Mouse (Mus musculus) limb, embryonic 10.5 days (tissue): Measurements from ENCODE around the gene Trim65. TPM values are rescaled to one million over a fixed set of nuclear protein-coding genes. Genes with fewer than 3 reads are reported as not detected.

Experiments
- DNase-seq: peaks from one replicate; pipeline ENCODE4 v3.0.0-alpha.2; 2017; ENCODE audit warnings: low spot score
- H3K27ac ChIP-seq: fragments of 300-500 bp; sonication (generic); 2 replicates; pipeline ENCODE4 v1.5.1; 2016; ENCODE audit warnings: mild to moderate bottlenecking
- H3K27me3 ChIP-seq: fragments of 300-500 bp; sonication (generic); 2 replicates; pipeline ENCODE4 v1.6.1; 2016; ENCODE audit warnings: low read depth, mild to moderate bottlenecking; ENCODE audit not compliant: poor library complexity, severe bottlenecking
- H3K36me3 ChIP-seq: fragments of 300-500 bp; sonication (generic); 2 replicates; pipeline ENCODE4 v1.6.1; 2016; ENCODE audit warnings: mild to moderate bottlenecking, moderate library complexity
- H3K4me1 ChIP-seq: fragments of 300-500 bp; sonication (generic); 2 replicates; pipeline ENCODE4 v1.6.1; 2016
- H3K4me3 ChIP-seq: fragments of 300-500 bp; sonication (generic); 2 replicates; pipeline ENCODE4 v1.5.1; 2016; ENCODE audit warnings: mild to moderate bottlenecking, moderate library complexity
- H3K9me3 ChIP-seq: fragments of 300-500 bp; sonication (generic); replicated peaks from 2 replicates; pipeline ENCODE4 v1.6.1; 2016; ENCODE audit warnings: mild to moderate bottlenecking
- WGBS: fragments of 180-500 bp; shearing (Covaris S2); methylation state at CpG from one replicate; pipeline ENCODE4 v1.1.7; 2016; 5-methylcytosine and 5-hydroxymethylcytosine counted together
- polyA plus RNA-seq: library from polyadenylated mRNA; unstranded; fragments of >200 nt; fragmentation: Nextera tagmentation; extraction: Ambion mirVana; gene quantifications from 2 replicates; pipeline ENCODE4 v1.2.1, GENCODE M21; 2016

Trim65 gene
- polyA plus RNA-seq, 1 experiment from 2014 or later, result 2.1 TPM

DNA sequence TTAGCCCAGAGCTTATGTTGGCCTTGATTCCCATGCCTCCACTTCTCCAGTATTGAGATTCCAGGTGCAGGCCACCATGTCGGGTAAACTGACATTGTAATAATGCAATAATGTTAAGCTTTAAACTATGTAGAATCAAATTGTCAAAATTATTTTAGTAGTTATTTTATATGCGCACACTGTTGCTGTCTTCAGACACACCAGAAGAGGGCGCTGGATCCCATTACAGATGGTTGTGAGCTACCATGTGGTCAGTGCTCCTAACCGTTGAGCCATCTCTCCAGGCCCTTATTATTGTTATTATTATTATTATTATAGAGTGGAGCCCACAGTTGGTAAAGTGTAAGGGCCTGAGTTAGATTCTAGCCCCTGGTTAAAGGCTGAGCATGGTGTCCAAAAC, 19.9 kb downstream of the Trim65 start:
- Histone ChIP-seq H3K4me1 (peaks cover 45% of the 10 kb centered on the region), H3K9me3 (no peaks in the 10 kb centered on the region), H3K36me3 (no peaks in the 10 kb centered on the region), H3K27ac (no peak overlapping the region), H3K4me3 (no peak overlapping the region), H3K27me3 (peaks cover 71% of the 10 kb centered on the region)
- WGBS, result 82% methylated on average over 4 of the region's 4 CpGs
- DNase-seq, result no peak

DNA sequence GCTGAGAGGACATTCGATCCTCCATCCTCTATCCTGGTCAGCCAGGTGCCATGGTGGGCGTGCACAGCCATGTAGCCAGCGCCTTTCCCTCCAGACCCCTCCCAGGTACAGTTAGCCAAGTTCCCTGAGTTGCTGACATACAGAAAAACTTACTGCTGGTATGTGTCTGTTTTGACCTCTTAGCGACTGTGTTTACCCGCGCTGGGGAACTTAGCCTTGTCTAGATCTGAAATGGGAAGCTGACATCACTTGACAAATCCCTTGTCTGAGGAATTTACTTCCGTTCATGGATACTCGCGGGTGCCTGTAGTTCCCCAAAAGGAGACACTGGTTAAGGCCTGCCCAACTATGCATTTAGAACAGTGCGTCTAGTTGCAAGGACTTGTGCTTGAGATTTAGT, 20.4 kb downstream of the Trim65 start:
- no peak for DNase-seq
- H3K4me1 ChIP-seq, result peaks cover 48% of the 10 kb centered on the region
- no peak overlapping the region for H3K27ac ChIP-seq
- 33% methylated on average over 10 of the region's 10 CpGs for WGBS
- peaks cover 76% of the 10 kb centered on the region for H3K27me3 ChIP-seq
- H3K9me3 ChIP-seq, result no peaks in the 10 kb centered on the region
- H3K4me3 ChIP-seq, result peak overlapping the region; percentile 48
- H3K36me3 ChIP-seq, result no peaks in the 10 kb centered on the region

DNA sequence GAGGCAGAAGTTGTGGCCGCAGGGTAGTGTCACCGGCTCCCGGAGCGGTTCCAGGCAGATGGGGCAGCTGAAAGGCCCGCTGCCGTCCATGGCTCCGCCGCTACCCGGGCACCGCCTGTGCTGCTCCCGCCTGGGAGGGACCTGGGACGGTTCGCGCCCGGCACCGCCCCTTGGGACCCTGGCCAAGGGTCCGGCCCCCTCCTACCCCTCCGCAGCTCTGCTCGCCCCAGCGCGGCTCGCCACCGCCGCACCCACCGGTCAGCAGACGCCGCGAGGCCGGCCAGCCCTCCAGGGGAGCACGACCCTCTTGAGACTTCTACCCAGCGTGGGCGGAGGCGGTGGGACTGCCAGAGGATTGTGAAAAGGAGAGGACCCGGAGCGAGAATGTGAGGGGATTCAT, 20.8 kb downstream of the Trim65 start:
- H3K9me3 ChIP-seq, result no peaks in the 10 kb centered on the region
- peak; percentile 56 for DNase-seq
- H3K27me3 ChIP-seq, result peaks cover 80% of the 10 kb centered on the region
- peaks cover 48% of the 10 kb centered on the region for H3K4me1 ChIP-seq
- H3K36me3 ChIP-seq, result no peaks in the 10 kb centered on the region
- peak overlapping the region; percentile 75 for H3K27ac ChIP-seq
- H3K4me3 ChIP-seq, result peak overlapping the region; percentile 48
- 2% methylated on average over 35 of the region's 35 CpGs for WGBS

DNA sequence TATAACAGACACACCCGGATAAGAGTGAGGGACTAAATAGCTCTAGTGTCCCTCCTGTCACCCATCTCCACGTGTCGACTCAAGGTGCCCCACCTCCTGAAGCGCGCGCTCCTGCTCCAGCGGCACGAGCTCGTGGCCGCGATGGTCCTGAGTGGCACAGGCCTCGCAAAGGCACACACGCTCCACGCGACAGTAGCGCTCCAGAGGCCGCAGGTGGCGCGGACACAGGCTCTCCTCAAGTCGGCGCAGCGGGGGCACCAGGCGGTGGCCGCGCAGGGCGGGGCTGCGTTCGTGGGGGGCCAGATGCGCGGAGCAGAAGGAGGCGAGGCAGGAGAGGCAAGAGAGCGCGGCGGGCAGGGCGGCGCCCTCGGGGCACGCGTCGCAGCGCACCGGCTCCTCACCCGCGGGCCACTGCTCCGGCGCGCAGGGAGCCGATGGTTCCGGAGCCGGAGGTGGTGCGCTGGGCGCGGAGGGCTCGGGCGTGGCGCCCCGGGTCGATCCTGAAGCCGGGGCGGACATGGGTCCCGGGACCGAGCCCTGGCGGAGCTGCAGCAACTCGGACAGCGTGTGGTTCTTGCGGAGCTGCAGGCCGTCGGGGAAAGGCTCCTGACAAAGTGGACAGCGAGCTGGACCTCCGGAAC, 21.4 kb downstream of the Trim65 start:
- DNase-seq, result peak; percentile 53
- peak overlapping the region; percentile 75 for H3K27ac ChIP-seq
- no peaks in the 10 kb centered on the region for H3K9me3 ChIP-seq
- H3K36me3 ChIP-seq, result no peaks in the 10 kb centered on the region
- H3K27me3 ChIP-seq, result peaks cover 84% of the 10 kb centered on the region
- H3K4me3 ChIP-seq, result peak overlapping the region; percentile 48
- 3% methylated on average over 70 of the region's 70 CpGs for WGBS
- H3K4me1 ChIP-seq, result peaks cover 50% of the 10 kb centered on the region

DNA sequence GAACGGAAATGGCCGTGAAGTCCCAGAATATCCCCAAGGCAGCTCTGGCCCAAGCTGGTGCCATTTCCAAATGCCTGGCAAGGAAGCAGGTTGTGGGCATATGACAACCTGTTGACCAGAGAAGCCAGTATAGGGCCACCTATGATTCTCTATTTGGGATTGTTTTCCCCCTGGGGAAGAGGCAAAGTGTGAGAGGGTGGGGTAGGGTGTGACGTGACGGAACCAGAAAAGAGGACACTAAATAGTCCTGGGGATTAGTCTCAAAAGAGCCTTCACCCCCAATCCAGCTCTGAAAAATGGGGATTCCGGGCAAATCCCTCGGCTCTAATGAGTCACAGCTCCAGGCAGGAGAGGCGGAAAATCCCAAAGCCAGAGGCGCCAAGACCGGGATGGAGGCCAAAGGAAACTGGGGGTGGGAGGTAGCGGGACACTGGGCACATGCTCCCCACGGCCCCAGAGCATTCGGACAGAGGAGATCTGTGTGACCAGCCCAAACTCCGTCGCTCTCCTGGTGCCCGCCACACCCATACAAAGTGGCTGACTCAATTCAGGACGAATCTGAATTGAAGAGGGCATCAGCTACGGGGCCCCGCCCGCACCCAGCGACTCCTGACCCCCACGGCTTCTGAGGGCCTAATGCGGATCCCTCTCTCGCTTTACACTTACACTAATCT, 22.3 kb downstream of the Trim65 start:
- WGBS, result 6% methylated on average over 23 of the region's 23 CpGs
- peak overlapping the region; percentile 48; the same call in 1 of the 2 replicates for H3K4me3 ChIP-seq
- peaks cover 59% of the 10 kb centered on the region for H3K4me1 ChIP-seq
- DNase-seq, result no peak
- H3K36me3 ChIP-seq, result no peaks in the 10 kb centered on the region
- no peak overlapping the region for H3K27ac ChIP-seq
- H3K9me3 ChIP-seq, result no peaks in the 10 kb centered on the region
- peaks cover 84% of the 10 kb centered on the region for H3K27me3 ChIP-seq

DNA sequence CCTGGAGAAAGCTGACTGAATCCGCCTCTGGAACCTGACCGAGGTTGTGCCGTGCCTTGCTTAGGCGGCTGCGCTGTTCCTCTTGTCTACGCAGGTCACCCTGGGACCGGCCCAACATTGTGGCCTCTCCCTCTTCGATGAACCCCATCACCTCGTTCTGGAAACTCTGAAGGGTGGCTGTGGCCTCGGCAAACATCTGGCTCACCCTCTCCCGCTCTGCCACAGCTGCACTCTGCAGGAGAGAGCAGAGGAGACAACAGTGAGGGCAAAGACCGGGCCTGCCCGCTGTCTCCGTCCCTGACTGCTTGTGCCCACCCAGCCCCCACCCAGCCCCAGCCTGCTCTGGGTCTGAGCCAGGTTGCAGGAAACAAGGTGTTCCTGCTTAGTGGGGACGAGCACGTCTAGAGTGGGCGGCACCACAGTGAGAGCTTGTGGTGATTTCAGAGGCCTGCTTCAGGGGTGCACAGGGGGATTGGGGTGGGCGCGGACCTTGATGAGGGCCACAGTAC, 23.1 kb downstream of the Trim65 start:
- no peaks in the 10 kb centered on the region for H3K9me3 ChIP-seq
- H3K27ac ChIP-seq, result peak overlapping the region; percentile 44; the same call in 1 of the 2 replicates
- no peaks in the 10 kb centered on the region for H3K36me3 ChIP-seq
- H3K4me3 ChIP-seq, result peak overlapping the region; percentile 31
- DNase-seq, result no peak
- H3K27me3 ChIP-seq, result peaks cover 81% of the 10 kb centered on the region
- WGBS, result 9% methylated on average over 19 of the region's 19 CpGs
- peaks cover 65% of the 10 kb centered on the region for H3K4me1 ChIP-seq

DNA sequence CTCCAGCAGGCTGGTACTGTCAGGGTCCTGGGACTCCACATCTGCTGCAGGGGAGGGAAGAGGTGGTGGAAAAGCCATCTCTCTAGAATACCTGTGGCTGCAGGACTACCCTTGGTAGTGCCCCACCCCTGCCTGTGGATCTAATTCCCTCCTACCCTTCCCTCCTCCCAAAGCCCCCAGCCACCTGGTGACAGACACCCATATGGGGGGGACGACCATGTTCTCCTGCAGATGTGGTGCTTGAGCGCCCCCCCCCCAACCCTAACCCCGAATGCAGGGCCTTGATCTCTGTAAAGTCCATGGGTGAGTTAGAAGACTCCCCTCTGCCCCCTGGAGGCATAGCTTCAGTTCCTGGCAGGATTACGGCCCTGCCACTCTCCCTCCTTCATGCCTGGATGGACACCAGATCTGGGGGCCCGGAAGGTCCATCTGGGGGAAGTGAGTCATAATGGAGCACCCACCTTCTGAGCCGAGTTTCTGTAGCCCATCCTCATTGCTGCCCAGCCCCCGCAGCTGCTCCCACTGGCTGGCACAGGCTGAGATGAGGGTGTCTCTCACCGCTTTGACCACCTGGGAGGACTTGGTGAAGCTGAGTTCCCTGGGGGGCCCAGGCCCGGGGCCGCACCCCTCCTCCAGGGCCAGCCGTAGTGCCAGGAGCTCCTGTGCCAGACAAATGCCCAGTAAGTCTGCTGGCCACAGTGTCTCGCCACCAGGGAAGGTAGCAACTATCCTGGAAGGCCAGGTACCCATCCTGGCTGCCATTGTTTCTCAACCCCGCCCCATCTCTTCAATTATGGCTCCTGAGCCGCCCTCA, 23.8 kb downstream of the Trim65 start:
- Histone ChIP-seq H3K27me3 (peaks cover 74% of the 10 kb centered on the region), H3K4me1 (peaks cover 67% of the 10 kb centered on the region), H3K4me3 (peak overlapping the region; percentile 31), H3K36me3 (no peaks in the 10 kb centered on the region), H3K27ac (0 out of 2 replicates have a peak overlapping the region, but pooled peaks have one; percentile 44), H3K9me3 (no peaks in the 10 kb centered on the region)
- DNase-seq, result no peak
- 21% methylated on average over 14 of the region's 14 CpGs for WGBS

DNA sequence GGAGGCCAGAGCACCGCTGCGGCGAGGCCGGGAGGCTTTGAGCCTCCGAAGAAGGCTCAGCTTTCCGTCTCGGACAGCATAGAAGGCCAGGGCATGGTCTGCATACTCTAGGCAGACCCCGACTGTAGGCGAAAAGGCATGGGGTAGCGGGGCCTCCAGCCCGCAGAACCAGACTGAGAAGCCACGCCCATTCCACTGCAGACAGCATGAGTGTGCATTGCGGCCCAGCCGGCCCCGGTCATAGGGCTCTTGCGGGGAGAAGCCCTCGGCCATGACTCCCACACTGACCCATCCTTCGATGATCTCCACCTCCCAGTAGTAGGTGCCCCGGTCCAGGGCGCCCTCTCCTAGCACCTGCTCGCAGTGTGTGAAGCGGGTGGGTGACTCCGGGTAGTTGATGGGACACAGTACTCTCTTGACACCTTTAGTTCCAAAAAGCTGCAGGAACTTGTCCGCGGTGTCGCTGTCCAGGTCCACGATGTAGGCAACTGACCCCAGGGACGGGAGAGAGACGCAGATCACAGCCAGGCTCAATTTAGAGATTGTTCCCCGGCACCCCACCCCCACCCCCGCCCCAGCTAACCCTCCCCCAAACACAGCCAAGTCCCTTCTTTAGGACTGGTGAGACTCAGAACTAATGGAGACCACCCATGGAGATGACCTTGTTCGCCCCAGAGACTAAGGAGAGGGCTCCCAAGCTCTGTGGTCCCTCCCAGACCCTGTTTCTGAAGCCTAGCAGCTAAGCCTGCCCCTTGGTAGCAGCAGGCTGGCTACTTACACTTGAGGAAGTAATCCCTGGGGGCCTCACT, 24.6 kb downstream of the Trim65 start:
- Histone ChIP-seq H3K4me1 (peaks cover 76% of the 10 kb centered on the region), H3K36me3 (no peaks in the 10 kb centered on the region), H3K9me3 (no peaks in the 10 kb centered on the region), H3K4me3 (peak overlapping the region; percentile 22), H3K27me3 (peaks cover 66% of the 10 kb centered on the region), H3K27ac (peak overlapping the region; percentile 66)
- DNase-seq, result peak; percentile 69
- 27% methylated on average over 32 of the region's 32 CpGs for WGBS

DNA sequence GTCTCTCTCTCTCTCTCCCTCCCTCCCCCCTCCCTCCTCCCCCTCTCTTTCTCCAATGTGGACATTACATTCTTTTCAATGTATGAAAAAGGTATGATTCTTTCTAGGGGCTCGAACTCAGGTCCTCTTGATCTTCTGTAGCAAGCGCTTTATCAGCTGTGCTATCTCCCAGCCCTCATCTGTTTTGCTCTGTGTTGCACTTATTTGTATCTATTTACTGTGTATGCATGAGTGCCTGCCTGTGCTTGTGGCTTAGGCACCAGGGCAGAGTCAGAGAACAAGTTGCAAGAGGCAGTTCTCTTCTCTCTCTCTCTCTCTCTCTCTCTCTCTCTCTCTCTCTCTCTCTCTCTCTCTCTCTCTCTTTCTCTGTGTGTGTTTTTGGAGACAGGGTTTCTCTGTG, 25.9 kb downstream of the Trim65 start:
- 91% methylated on average over 2 of the region's 2 CpGs for WGBS

DNA sequence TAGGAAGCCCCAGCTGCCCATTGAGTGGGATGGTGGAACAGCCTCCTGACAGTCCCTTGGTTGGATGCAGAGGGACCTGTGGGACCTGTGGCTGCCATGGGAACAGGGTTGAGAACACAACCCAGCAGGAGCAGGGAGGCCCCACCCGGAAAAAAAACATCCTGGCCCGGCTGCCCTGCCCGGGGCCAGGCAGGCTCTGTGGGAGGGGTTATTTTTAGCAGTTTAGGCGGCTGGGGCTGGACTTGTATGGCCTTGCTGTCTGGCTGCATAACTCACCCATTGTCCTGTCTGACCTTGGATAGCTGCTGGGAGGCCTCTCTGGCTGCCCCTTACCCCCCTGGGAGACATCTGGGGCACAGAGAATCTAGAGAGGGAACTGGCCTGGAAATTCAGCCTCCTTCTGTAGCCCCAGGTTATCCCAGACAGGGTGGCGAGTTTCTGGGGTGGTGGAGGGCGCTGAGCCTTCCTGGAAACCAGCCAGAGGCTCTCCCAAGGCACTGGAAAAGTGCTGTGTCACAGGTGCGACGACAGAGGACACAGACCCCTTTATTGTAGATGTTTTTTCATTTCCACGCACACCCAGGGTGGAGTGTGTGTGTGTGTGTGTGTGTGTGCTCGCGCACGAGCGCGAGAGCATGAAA, 26.8 kb downstream of the Trim65 start:
- 53% methylated on average over 14 of the region's 14 CpGs for WGBS
- Histone ChIP-seq H3K27ac (peak overlapping the region; percentile 79), H3K4me3 (0 out of 2 replicates have a peak overlapping the region, but pooled peaks have one; percentile 8), H3K27me3 (peaks cover 44% of the 10 kb centered on the region), H3K4me1 (peaks cover 65% of the 10 kb centered on the region), H3K9me3 (no peaks in the 10 kb centered on the region), H3K36me3 (no peaks in the 10 kb centered on the region)
- DNase-seq, result peak; percentile 52

More for the DNA sequence above, 25.9 kb downstream of the Trim65 start:
- H3K36me3 ChIP-seq, result no peaks in the 10 kb centered on the region
- no peak overlapping the region for H3K4me3 ChIP-seq
- peaks cover 53% of the 10 kb centered on the region for H3K27me3 ChIP-seq
- H3K9me3 ChIP-seq, result no peaks in the 10 kb centered on the region
- H3K4me1 ChIP-seq, result peaks cover 72% of the 10 kb centered on the region
- DNase-seq, result no peak
- no peak overlapping the region for H3K27ac ChIP-seq

DNA sequence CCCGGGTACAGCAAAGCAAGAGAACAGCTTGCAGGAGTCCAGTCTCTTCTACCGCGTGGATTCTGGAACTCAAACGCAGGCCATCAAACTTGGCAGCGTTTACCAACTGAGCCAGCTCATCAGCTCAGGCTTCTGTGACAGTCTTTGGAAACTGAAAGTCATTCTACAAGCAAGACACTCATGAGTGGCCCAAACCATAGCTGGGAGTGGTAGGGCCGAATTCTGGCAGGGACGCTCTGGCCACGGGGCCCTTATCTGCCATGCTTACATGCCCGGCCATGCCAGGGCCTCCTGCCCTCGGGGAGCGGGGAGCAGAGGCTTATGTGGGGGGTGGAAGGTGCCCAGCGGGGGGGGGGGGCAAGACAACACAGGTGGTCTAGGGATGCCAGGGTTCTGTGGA, 27.4 kb downstream of the Trim65 start:
- Histone ChIP-seq H3K27ac (peak overlapping the region; percentile 79), H3K27me3 (peaks cover 38% of the 10 kb centered on the region), H3K4me3 (0 out of 2 replicates have a peak overlapping the region, but pooled peaks have one; percentile 8), H3K4me1 (peaks cover 65% of the 10 kb centered on the region), H3K9me3 (no peaks in the 10 kb centered on the region), H3K36me3 (no peaks in the 10 kb centered on the region)
- no peak for DNase-seq
- 86% methylated on average over 12 of the region's 12 CpGs for whole genome bisulfite sequencing

DNA sequence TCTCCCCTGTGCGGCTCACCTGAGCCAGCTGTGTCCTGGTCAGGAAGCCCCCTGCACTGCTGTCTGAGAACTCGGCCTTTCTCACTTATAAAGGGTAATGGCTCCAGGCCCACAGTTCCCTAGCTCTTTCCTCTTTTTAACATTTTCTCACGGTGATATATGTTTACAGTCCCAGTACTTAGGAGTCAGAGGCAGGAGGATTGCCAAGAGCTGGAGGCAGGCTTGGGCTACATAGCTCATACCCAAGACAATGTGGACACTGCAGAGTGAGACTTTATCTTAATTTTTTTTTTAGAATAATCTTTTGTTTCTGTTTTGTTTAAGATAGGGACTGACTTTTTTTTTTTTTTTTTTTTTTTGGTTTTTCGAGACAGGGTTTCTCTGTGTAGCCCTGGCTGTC, 28.5 kb downstream of the Trim65 start:
- Histone ChIP-seq H3K27ac (peak overlapping the region; percentile 80), H3K4me1 (peaks cover 55% of the 10 kb centered on the region), H3K4me3 (no peak overlapping the region), H3K27me3 (peaks cover 27% of the 10 kb centered on the region), H3K36me3 (no peaks in the 10 kb centered on the region), H3K9me3 (no peaks in the 10 kb centered on the region)
- DNase-seq, result no peak
- 69% methylated on average over 3 of the region's 4 CpGs for WGBS
